ENCODE assay signal across 32 mouse cellular contexts in the genomic region with DNA sequence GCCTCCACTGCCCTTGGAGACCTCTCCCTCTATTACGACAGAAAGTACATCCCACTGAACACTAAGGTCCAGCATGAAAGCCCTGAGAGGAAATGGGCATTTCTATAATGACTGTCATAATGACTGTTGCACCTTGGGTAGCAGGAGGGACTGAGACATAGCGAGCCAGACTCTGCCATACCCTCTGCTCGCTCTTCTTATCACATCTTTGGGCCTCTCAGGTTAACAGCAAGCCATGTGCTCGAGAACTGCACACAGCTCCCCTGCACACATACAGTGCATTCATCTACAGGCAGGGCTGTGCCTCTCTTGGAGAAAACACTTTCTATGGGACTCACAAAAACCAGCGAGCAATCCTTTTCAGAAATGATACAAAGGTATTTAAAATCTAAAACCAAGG.
"Had no signal": no experiment of that assay in that cellular context is flagged by ENCODE, and none has a peak within 500 bp of the region (broad histone marks: within the 10 kb centered on the region; RNA-seq: fewer than 3 reads in every experiment).

No protein-coding gene starts in this region.

- H3K36me3 ChIP-seq: heart, embryonic 10.5 days; heart, embryonic 12.5 days; heart, embryonic 13.5 days; heart, embryonic 15.5 days; hindbrain, embryonic 10.5 days; hindbrain, embryonic 12.5 days; hindbrain, embryonic 13.5 days; hindbrain, embryonic 15.5 days; kidney, embryonic 15.5 days had no signal

- H3K27me3 ChIP-seq: heart, embryonic 12.5 days; heart, embryonic 13.5 days; heart, embryonic 15.5 days; hindbrain, embryonic 12.5 days; hindbrain, embryonic 13.5 days; hindbrain, embryonic 15.5 days; kidney, embryonic 15.5 days had no signal

- DNase-seq: heart, postnatal 10 days; heart, postnatal 14 days; heart, postnatal 36 days; kidney, adult 11 months; kidney, adult 18-20 months; kidney, adult 2 months; kidney, adult 8-10 months; kidney, adult 9 months; kidney, postnatal 10 days; kidney, postnatal 14 days; kidney, postnatal 25 days; kidney, postnatal 36 days; kidney, postnatal 4 days; layer of hippocampus, adult 9-11 months; layer of hippocampus, postnatal 36 days had no signal

- ATAC-seq: hindbrain, embryonic 16.5 days; hindbrain, postnatal 0 days; inflammation-experienced regulatory T-cells, adult 6 months had no signal

- H3K9ac ChIP-seq: heart, embryonic 12.5 days; heart, embryonic 13.5 days; heart, embryonic 15.5 days; hindbrain, embryonic 12.5 days; hindbrain, embryonic 13.5 days; hindbrain, embryonic 14.5 days; hindbrain, embryonic 15.5 days; kidney, embryonic 15.5 days had no signal

- H3K4me1 ChIP-seq: heart, embryonic 15.5 days; hindbrain, embryonic 12.5 days; hindbrain, embryonic 15.5 days; kidney, embryonic 15.5 days had no signal

- H3K4me2 ChIP-seq: heart, embryonic 11.5 days; heart, embryonic 12.5 days; heart, embryonic 13.5 days; heart, embryonic 15.5 days; hindbrain, embryonic 12.5 days; hindbrain, embryonic 13.5 days; hindbrain, embryonic 14.5 days; hindbrain, embryonic 15.5 days; kidney, embryonic 15.5 days had no signal

- H3K4me3 ChIP-seq: heart, embryonic 10.5 days; heart, embryonic 12.5 days; heart, embryonic 13.5 days; heart, embryonic 15.5 days; hindbrain, embryonic 10.5 days; hindbrain, embryonic 12.5 days; hindbrain, embryonic 13.5 days; hindbrain, embryonic 15.5 days; kidney, embryonic 15.5 days; layer of hippocampus, adult 2 months; left cerebral cortex, adult 2 months had no signal

- H3K27ac ChIP-seq: heart, embryonic 10.5 days; heart, embryonic 13.5 days; heart, embryonic 15.5 days; hindbrain, embryonic 10.5 days; hindbrain, embryonic 12.5 days; hindbrain, embryonic 13.5 days; hindbrain, embryonic 14.5 days; hindbrain, embryonic 15.5 days; hindbrain, postnatal 0 days; kidney, embryonic 15.5 days; kidney, postnatal 0 days; layer of hippocampus, adult 2 months; left cerebral cortex, adult 2 months had no signal

- H3K9me3 ChIP-seq: heart, embryonic 10.5 days; heart, embryonic 12.5 days; heart, embryonic 13.5 days; heart, embryonic 15.5 days; hindbrain, embryonic 10.5 days; hindbrain, embryonic 12.5 days; hindbrain, embryonic 13.5 days; hindbrain, embryonic 15.5 days; kidney, embryonic 15.5 days had no signal
